Mouse (Mus musculus) G1E-ER4 (cell line): ENCODE measurements around the gene Nmt1. TPM values are rescaled to one million over a fixed set of nuclear protein-coding genes. Genes with fewer than 3 reads are reported as not detected.

Experiments
- GATA1 ChIP-seq: IDR thresholded peaks from one replicate; pipeline ENCODE4 v1.8.0; 2012; ENCODE audit warnings: low read length, inconsistent platforms
- polyA plus RNA-seq: library from polyadenylated mRNA; stranded (reverse); fragments of >175 nt; gene quantifications from 2 replicates; pipeline ENCODE4 v1.2.3, GENCODE M21; 2012

Gene Nmt1
- polyA plus RNA-seq, 1 experiment, result 5.0 TPM

- no peak for TF ChIP-seq GATA1
Observed at GRCm38 (mm10) chr11:103017661-103018060, 10.3 kb upstream of the Nmt1 start.

- no peak for TF ChIP-seq GATA1
Observed at GRCm38 (mm10) chr11:103018860-103019259, 9.1 kb upstream of the Nmt1 start.

DNA sequence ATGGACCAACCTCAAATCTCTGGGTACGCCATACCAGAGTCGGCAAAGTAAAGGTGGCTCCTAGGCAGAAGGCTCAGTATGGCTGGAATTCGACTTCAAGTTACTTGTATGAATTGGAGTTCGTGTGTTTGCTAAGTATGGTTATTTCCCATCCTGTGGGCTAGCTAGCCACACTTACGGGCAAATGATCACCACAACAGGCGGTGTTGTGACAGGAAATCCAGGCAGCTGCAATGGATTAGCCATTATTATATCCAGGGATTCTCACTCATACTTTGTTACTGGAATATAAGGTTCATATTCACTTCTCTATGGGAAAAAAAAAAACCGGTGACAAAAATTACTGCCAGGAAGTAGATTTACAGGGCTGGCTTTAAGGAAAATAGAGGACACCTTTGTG lies 8.7 kb upstream of the Nmt1 start:
- no peak for TF ChIP-seq GATA1

- TF ChIP-seq GATA1, result no peak
Observed at GRCm38 (mm10) chr11:103020713-103021335, 7.2 kb upstream of the Nmt1 start.

DNA sequence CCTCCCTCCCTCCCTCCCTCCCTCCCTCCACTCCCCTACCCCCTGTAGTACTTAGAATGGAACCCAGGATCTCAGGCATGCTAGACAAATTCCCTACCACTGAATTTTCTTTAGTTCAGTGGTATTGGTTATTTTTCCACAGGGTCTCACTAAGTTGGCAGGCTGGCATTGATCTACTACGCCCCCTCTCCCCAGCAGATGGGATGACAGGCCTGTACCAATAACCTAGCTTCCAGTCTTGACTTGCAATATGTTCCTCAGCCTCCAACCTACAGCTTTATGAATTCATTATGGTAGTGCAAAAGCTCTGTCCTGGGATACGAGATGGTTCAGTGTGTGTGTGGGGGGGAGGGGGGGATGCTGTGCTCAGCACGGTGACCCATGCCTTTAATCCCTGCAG lies 4.0 kb upstream of the Nmt1 start:
- no peak for TF ChIP-seq GATA1

GRCm38 (mm10) chr11:103026901-103027300 lies 1.1 kb upstream of the Nmt1 start:
- no peak for TF ChIP-seq GATA1

DNA sequence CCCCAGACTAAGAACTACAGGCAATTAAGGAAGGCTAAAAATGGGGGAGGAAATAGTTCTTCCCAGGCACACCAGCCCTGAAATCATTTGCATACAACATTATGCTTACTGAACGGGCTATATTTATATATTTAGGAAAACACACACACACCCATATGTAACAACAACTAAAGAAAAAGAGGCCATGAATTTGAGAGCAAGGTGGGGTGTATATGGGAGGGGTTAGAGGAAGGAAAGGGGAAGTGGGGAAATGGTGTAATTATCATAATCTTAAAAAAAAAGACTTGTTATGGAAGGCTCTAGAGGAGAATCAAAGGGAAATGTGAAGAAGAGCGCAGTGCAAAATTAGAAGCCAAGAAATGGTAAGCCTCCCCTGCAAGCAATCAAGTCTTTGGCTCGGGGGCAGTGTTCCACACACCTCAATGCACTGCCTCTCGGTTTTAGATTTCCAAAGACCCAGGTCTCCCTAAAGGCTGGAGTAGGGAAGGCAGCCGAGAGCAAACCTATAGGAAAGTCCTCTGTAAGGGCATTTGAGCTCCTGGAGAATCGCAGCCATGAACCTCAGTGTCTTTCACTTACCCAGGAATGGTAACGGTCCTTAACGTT lies 317 bp upstream of the Nmt1 start:
- no peak for TF ChIP-seq GATA1

DNA sequence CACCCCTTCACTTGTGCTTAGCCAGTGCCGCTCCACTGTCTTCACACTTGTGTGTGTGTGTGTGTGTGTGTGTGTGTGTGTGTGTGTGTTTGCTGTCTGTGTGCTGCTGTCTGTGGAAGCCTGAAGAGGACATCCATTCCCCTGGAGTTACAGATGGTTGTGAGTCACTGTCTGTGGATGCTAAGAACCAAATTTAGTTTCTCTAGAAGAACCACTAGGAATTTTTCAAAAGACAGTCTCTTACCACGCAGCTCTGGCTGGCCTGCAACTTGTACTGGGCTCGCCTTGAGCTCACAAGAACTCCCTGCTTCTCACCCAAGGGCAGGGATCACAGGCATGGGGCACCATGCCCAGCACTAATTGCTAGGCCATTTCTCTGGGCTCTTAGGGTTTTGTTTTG lies 5.0 kb downstream of the Nmt1 start:
- no peak for TF ChIP-seq GATA1

GRCm38 (mm10) chr11:103035007-103035406 lies 7.0 kb downstream of the Nmt1 start:
- no peak for TF ChIP-seq GATA1

- no peak for TF ChIP-seq GATA1
Observed at GRCm38 (mm10) chr11:103036881-103037465, 9.0 kb downstream of the Nmt1 start.

DNA sequence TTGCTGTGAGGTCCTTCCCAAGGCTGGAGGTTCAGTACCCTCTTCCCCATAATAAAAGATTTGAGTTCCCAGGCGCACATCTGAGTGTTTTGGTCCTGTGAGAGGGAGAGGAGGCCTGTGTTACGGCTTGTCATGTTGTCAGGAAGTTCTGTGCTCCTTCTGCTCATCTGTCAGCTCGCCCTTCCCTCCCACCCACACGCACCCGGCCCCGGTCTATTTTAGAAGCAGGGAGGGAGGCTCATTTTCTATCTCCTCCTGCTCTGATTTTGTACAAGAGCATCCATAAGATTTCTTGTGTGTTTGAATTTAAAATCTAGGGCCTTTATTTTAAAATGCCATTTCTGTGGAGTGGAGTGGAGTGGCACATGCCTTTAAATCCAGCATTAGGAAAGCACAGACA lies 10.0 kb downstream of the Nmt1 start:
- TF ChIP-seq GATA1, result no peak

DNA sequence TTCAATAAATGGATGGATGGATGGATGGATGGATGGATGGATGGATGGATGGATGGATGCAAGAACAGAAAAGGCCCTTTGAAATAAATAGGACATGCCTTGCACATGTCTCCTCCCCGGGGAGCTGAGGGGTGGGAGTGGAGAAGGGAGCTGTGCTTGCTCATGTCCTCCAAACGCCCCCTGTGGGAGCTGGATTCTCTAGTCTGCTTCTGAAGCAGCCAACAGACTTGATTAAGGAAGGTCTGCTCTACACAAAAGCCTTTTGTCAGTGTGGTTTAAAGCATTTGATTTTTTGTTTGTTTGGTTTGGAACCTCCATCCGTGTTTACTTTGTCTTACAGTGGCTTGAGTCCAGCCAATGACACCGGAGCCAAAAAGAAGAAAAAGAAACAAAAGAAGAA lies 14.8 kb downstream of the Nmt1 start:
- TF ChIP-seq GATA1, result no peak

DNA sequence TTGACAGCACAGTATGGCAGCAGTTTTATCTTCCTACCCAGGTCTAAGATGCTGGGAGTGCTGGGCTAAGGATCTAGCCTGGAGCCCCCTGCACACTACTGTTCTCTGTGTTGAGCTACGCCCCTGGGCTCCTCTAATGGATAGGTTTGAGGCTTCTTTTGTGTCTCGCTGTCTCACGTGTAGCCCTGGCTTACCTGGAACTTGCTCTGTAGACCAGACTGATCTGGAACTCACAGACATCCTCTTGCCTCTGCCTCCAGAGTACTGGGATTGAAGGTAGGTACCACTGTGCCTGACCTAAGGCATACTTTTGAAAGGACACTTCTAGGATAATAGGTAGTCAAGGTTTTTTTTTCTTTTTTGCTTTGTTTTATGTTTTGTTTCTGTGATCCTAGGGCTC lies 16.0 kb downstream of the Nmt1 start:
- TF ChIP-seq GATA1, result no peak

- TF ChIP-seq GATA1, result no peak
Observed at GRCm38 (mm10) chr11:103046286-103046685, 18.3 kb downstream of the Nmt1 start.

DNA sequence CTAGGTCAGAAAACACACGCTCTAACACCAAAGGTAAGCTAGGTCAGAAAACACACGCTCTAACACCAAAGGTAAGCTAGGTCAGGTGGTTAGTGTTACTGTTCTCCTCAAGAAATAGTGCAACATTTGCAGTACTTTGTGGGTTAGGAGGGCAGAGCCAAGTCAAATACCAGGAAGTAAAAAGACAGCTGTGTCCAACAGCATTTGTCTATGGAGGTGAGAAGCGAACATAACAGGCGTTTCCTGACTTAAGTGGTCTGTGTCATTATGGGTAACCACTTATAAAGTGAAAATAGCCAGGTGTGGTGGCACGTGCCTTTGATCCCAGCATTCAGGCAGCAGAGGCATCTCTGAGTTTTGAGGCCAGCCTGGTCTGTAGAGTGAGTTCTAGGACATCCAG lies 21.6 kb downstream of the Nmt1 start:
- no peak for TF ChIP-seq GATA1

- no peak for TF ChIP-seq GATA1
Observed at GRCm38 (mm10) chr11:103050153-103050552, 22.2 kb downstream of the Nmt1 start.

DNA sequence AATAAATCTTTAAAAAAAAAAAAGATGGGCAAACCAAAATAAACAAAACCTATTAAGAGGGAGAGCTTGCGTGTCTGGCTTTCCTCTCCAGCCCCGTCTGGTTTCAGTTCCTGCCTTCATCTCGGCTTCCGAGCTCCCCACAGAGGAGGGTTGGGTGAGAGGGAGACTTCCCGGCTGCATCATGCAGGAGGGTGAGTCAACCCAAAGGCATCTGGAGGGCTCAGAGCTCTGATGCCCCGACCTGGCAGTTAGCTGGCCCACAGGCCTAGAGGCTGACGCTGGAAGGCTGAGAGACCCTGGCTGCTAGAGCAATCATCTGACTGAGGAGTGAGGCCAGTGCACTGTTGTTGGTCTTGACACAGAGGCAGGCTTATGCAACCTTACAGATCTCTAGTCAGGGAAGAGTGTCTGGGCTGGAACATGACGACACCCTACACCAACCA lies 23.3 kb downstream of the Nmt1 start:
- TF ChIP-seq GATA1, result no peak
